Mouse (Mus musculus): ENCODE measurements at regions not wholly inside any gene's neighbourhood (a gene's known extent, or its start where the extent isn't known, plus 50 kb on each side); places are given as distances from the start of the nearest gene placed in this dataset.

- in situ Hi-C loops (cut with MboI, MseI), result no loop called here
Observed at GRCm38 (mm10) chr8:35300359-35300758, 465.2 kb upstream of the Gm19410 start.

- in situ Hi-C loops (cut with MboI, MseI), result no loop called here
Observed at GRCm38 (mm10) chr8:35300881-35301521, 464.6 kb upstream of the Gm19410 start.

GRCm38 (mm10) chr8:35302856-35303255 lies 462.7 kb upstream of the Gm19410 start:
- in situ Hi-C loops (cut with MboI, MseI), result no loop called here

- in situ Hi-C loops (cut with MboI, MseI), result no loop called here
Observed at GRCm38 (mm10) chr8:35321270-35321865, 444.2 kb upstream of the Gm19410 start.

GRCm38 (mm10) chr8:35323180-35323975 lies 442.2 kb upstream of the Gm19410 start:
- in situ Hi-C loops (cut with MboI, MseI), result no loop called here

All from T-helper 17 cell (primary cell).